Mouse (Mus musculus) limb, embryonic 13.5 days (tissue): ENCODE results near the gene Fads6. TPM values are rescaled to one million over a fixed set of nuclear protein-coding genes. Genes with fewer than 3 reads are reported as not detected.
A peak's percentile ranks its signal among the peaks of the same experiment; 100 is the strongest.

ENCODE experiments used
- ATAC-seq: fragments of 200-750 bp; cut with Nextera tagmentation; 2 replicates; pipeline ENCODE4 v1.8.0; 2017; ENCODE audit warnings: low read depth, moderate number of reproducible peaks, moderate TSS enrichment; ENCODE audit not compliant: low FRiP score
- H3K27ac ChIP-seq: fragments of 300-500 bp; sonication (generic); 2 replicates; pipeline ENCODE4 v1.5.1; 2015; ENCODE audit warnings: inconsistent platforms, mild to moderate bottlenecking, moderate library complexity
- H3K27me3 ChIP-seq: fragments of 300-500 bp; sonication (generic); 2 replicates; pipeline ENCODE4 v1.6.1; 2015; ENCODE audit warnings: mild to moderate bottlenecking, inconsistent platforms
- H3K36me3 ChIP-seq: fragments of 300-500 bp; sonication (generic); 2 replicates; pipeline ENCODE4 v1.6.1; 2015; ENCODE audit warnings: inconsistent platforms, mild to moderate bottlenecking, moderate library complexity
- H3K4me1 ChIP-seq: fragments of 300-500 bp; sonication (generic); 2 replicates; pipeline ENCODE4 v1.6.1; 2015; ENCODE audit warnings: inconsistent platforms
- H3K4me2 ChIP-seq: fragments of 300-500 bp; sonication (generic); replicated peaks from 2 replicates; pipeline ENCODE4 v1.6.1; 2015; ENCODE audit warnings: inconsistent platforms, mild to moderate bottlenecking, moderate library complexity
- H3K4me3 ChIP-seq: fragments of 300-500 bp; sonication (generic); 2 replicates; pipeline ENCODE4 v1.5.1; 2015; ENCODE audit warnings: moderate library complexity, mild to moderate bottlenecking, inconsistent platforms
- H3K9ac ChIP-seq: fragments of 300-500 bp; sonication (generic); 2 replicates; pipeline ENCODE4 v1.6.1; 2015; ENCODE audit warnings: mild to moderate bottlenecking, inconsistent platforms
- H3K9me3 ChIP-seq: fragments of 300-500 bp; sonication (generic); 2 replicates; pipeline ENCODE4 v1.6.1; 2016; ENCODE audit warnings: inconsistent platforms
- WGBS: fragments of 180-500 bp; shearing (Covaris S2); methylation state at CpG from one replicate; pipeline ENCODE4 v1.1.7; 2015; 5-methylcytosine and 5-hydroxymethylcytosine counted together
- polyA plus RNA-seq: library from polyadenylated mRNA; unstranded; fragments of >200 nt; fragmentation: Nextera tagmentation; extraction: Ambion mirVana; gene quantifications from 2 replicates; pipeline ENCODE4 v1.2.1, GENCODE M21; 2015

Fads6 gene
- polyA plus RNA-seq, 1 experiment from 2014 or later: 0.15 TPM

GRCm38 (mm10) chr11:115264862-115265668, 32.4 kb downstream of the Fads6 start:
- peaks cover 16% of the 10 kb centered on the region for H3K36me3 ChIP-seq
- peak overlapping the region; percentile 50; the same call in 1 of the 2 replicates for H3K9ac ChIP-seq
- WGBS: 6% methylated on average over 39 of the region's 39 CpGs
- peaks cover 22% of the 10 kb centered on the region for H3K4me1 ChIP-seq
- H3K27me3 ChIP-seq: peaks cover 98% of the 10 kb centered on the region
- H3K9me3 ChIP-seq: no peaks in the 10 kb centered on the region
- H3K4me2 ChIP-seq: peak overlapping the region; percentile 58
- H3K4me3 ChIP-seq: peak overlapping the region; percentile 27
- no peak for ATAC-seq
- H3K27ac ChIP-seq: no peak overlapping the region

- ATAC-seq: no peak
- 59% methylated on average over 7 of the region's 7 CpGs for WGBS
Measured at GRCm38 (mm10) chr11:115264136-115264861, 33.2 kb downstream of the Fads6 start.

GRCm38 (mm10) chr11:115262954-115263353, 34.5 kb downstream of the Fads6 start:
- no peak overlapping the region for H3K4me3 ChIP-seq
- 0 out of 2 replicates have a peak, but pooled peaks cover 4% of the 10 kb centered on the region for H3K9me3 ChIP-seq
- H3K9ac ChIP-seq: no peak overlapping the region
- no peaks in the 10 kb centered on the region for H3K36me3 ChIP-seq
- no peak for ATAC-seq
- H3K27me3 ChIP-seq: peaks cover 100% of the 10 kb centered on the region
- H3K4me1 ChIP-seq: peaks cover 27% of the 10 kb centered on the region
- H3K27ac ChIP-seq: no peak overlapping the region
- no peak overlapping the region for H3K4me2 ChIP-seq
- 77% methylated on average over 11 of the region's 11 CpGs for WGBS

More at GRCm38 (mm10) chr11:115264136-115264861, 33.2 kb downstream of the Fads6 start:
- Histone ChIP-seq H3K4me1 (peaks cover 22% of the 10 kb centered on the region), H3K27ac (no peak overlapping the region), H3K9ac (no peak overlapping the region), H3K36me3 (peaks cover 12% of the 10 kb centered on the region), H3K9me3 (no peaks in the 10 kb centered on the region), H3K4me2 (no peak overlapping the region), H3K27me3 (peaks cover 100% of the 10 kb centered on the region), H3K4me3 (no peak overlapping the region)

- H3K4me2 ChIP-seq: no peak overlapping the region
- H3K9me3 ChIP-seq: 0 out of 2 replicates have a peak, but pooled peaks cover 4% of the 10 kb centered on the region
- no peak overlapping the region for H3K4me3 ChIP-seq
- no peak for ATAC-seq
- no peaks in the 10 kb centered on the region for H3K36me3 ChIP-seq
- WGBS: 30% methylated on average over 4 of the region's 4 CpGs
- no peak overlapping the region for H3K27ac ChIP-seq
- peaks cover 8% of the 10 kb centered on the region for H3K4me1 ChIP-seq
- no peak overlapping the region for H3K9ac ChIP-seq
- H3K27me3 ChIP-seq: peaks cover 99% of the 10 kb centered on the region
Measured at GRCm38 (mm10) chr11:115259134-115259533, 38.3 kb downstream of the Fads6 start.

- Histone ChIP-seq H3K4me3 (peak overlapping the region; percentile 26), H3K27me3 (peaks cover 99% of the 10 kb centered on the region), H3K27ac (no peak overlapping the region), H3K9ac (no peak overlapping the region), H3K4me2 (peak overlapping the region; percentile 50), H3K36me3 (no peaks in the 10 kb centered on the region), H3K4me1 (peaks cover 8% of the 10 kb centered on the region), H3K9me3 (0 out of 2 replicates have a peak, but pooled peaks cover 4% of the 10 kb centered on the region)
- 15% methylated on average over 59 of the region's 59 CpGs for WGBS
- ATAC-seq: no peak
Measured at GRCm38 (mm10) chr11:115257775-115258510, 39.5 kb downstream of the Fads6 start.

GRCm38 (mm10) chr11:115251258-115251657, 46.2 kb downstream of the Fads6 start:
- no peaks in the 10 kb centered on the region for H3K36me3 ChIP-seq
- no peak overlapping the region for H3K9ac ChIP-seq
- 53% methylated on average over 3 of the region's 3 CpGs for WGBS
- H3K27ac ChIP-seq: no peak overlapping the region
- no peak overlapping the region for H3K4me3 ChIP-seq
- H3K27me3 ChIP-seq: peaks cover 98% of the 10 kb centered on the region
- no peak overlapping the region for H3K4me2 ChIP-seq
- H3K9me3 ChIP-seq: no peaks in the 10 kb centered on the region
- H3K4me1 ChIP-seq: peaks cover 18% of the 10 kb centered on the region
- ATAC-seq: no peak

GRCm38 (mm10) chr11:115250405-115251090, 46.9 kb downstream of the Fads6 start:
- no peak for ATAC-seq
- peak overlapping the region; percentile 87 for H3K4me2 ChIP-seq
- H3K27ac ChIP-seq: no peak overlapping the region
- peak overlapping the region; percentile 65 for H3K9ac ChIP-seq
- peaks cover 25% of the 10 kb centered on the region for H3K4me1 ChIP-seq
- H3K36me3 ChIP-seq: no peaks in the 10 kb centered on the region
- H3K9me3 ChIP-seq: no peaks in the 10 kb centered on the region
- H3K27me3 ChIP-seq: peaks cover 97% of the 10 kb centered on the region
- WGBS: 2% methylated on average over 36 of the region's 36 CpGs
- peak overlapping the region; percentile 48 for H3K4me3 ChIP-seq

GRCm38 (mm10) chr11:115249721-115250404, 47.6 kb downstream of the Fads6 start:
- WGBS: 2% methylated on average over 63 of the region's 63 CpGs
- no peak for ATAC-seq
- Histone ChIP-seq H3K27me3 (peaks cover 96% of the 10 kb centered on the region), H3K27ac (no peak overlapping the region), H3K4me3 (peak overlapping the region; percentile 48), H3K36me3 (peaks cover 7% of the 10 kb centered on the region), H3K9me3 (no peaks in the 10 kb centered on the region), H3K4me2 (peak overlapping the region; percentile 87), H3K4me1 (peaks cover 31% of the 10 kb centered on the region), H3K9ac (peak overlapping the region; percentile 65)

- H3K9ac ChIP-seq: no peak overlapping the region
- H3K4me1 ChIP-seq: peaks cover 31% of the 10 kb centered on the region
- WGBS: 63% methylated on average over 6 of the region's 6 CpGs
- no peak overlapping the region for H3K27ac ChIP-seq
- H3K36me3 ChIP-seq: peaks cover 24% of the 10 kb centered on the region
- H3K4me3 ChIP-seq: no peak overlapping the region
- no peak overlapping the region for H3K4me2 ChIP-seq
- ATAC-seq: no peak
- H3K27me3 ChIP-seq: peaks cover 88% of the 10 kb centered on the region
- no peaks in the 10 kb centered on the region for H3K9me3 ChIP-seq
Measured at GRCm38 (mm10) chr11:115247945-115248344, 49.5 kb downstream of the Fads6 start.

GRCm38 (mm10) chr11:115247240-115247639, 50.2 kb downstream of the Fads6 start:
- ATAC-seq: no peak
- H3K4me1 ChIP-seq: peaks cover 31% of the 10 kb centered on the region
- no peak overlapping the region for H3K9ac ChIP-seq
- H3K9me3 ChIP-seq: no peaks in the 10 kb centered on the region
- peaks cover 28% of the 10 kb centered on the region for H3K36me3 ChIP-seq
- no peak overlapping the region for H3K4me2 ChIP-seq
- WGBS: 10% methylated on average over 3 of the region's 3 CpGs
- no peak overlapping the region for H3K27ac ChIP-seq
- peaks cover 83% of the 10 kb centered on the region for H3K27me3 ChIP-seq
- H3K4me3 ChIP-seq: no peak overlapping the region

- H3K4me1 ChIP-seq: peaks cover 31% of the 10 kb centered on the region
- no peak overlapping the region for H3K9ac ChIP-seq
- no peaks in the 10 kb centered on the region for H3K9me3 ChIP-seq
- peaks cover 28% of the 10 kb centered on the region for H3K36me3 ChIP-seq
- no peak overlapping the region for H3K27ac ChIP-seq
- H3K27me3 ChIP-seq: peaks cover 76% of the 10 kb centered on the region
- no peak overlapping the region for H3K4me3 ChIP-seq
- no peak overlapping the region for H3K4me2 ChIP-seq
- ATAC-seq: no peak
- 58% methylated on average over 8 of the region's 8 CpGs for WGBS
Measured at GRCm38 (mm10) chr11:115246386-115246785, 51.1 kb downstream of the Fads6 start.
